Mouse (Mus musculus) layer of hippocampus, postnatal 36 days (tissue): ENCODE measurements around the gene Nr2f1. TPM values are rescaled to one million over a fixed set of nuclear protein-coding genes. Genes with fewer than 3 reads are reported as not detected.
"Not testable (repeated sequence)": the region's sequence is repeated elsewhere in the genome, so short reads cannot be mapped to it uniquely, and the experiment has no call there.

ENCODE experiments used
- DNase-seq, 2 experiments: peaks; one replicate each; pipeline ENCODE4 v3.0.0; 2022
- total RNA-seq, 2 experiments: library from RNA; stranded (reverse); gene quantifications; 2 replicates each; pipeline ENCODE4 v1.2.3; 2021

Nr2f1 gene
- 100 to 1,000 TPM in 1 of 2 experiments, 10 to 100 TPM in 1; 87.3 to 108 TPM for total RNA-seq

DNA sequence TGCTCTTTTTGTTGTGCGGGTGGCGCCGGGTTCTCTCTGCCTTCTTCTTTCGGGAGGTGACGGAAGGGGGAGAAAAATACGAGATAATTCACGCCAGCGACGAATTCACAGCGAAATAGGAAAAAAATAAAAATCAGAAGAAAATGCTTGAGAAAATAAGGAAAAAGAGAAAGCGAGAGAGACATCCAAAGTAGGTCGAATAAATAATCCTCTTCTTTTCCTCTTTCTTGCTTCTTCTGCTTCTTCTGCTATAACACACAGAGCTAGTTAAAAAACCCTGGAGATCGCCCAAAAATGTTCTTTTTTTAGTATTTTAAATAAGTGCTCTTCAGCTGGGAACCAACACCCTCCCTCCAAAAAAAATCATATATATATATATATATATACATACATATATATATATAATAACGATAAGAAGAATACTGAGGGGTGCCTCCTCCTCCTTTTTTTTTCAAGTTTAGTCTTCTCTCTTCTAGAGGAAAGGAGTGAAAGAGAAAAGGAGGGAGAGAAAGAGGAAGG is at the start of gene Nr2f1:
Nr2f1 (minus strand) TSS at position 116 of the 519 bp plus-strand sequence.
- DNase-seq, result no peak

DNA sequence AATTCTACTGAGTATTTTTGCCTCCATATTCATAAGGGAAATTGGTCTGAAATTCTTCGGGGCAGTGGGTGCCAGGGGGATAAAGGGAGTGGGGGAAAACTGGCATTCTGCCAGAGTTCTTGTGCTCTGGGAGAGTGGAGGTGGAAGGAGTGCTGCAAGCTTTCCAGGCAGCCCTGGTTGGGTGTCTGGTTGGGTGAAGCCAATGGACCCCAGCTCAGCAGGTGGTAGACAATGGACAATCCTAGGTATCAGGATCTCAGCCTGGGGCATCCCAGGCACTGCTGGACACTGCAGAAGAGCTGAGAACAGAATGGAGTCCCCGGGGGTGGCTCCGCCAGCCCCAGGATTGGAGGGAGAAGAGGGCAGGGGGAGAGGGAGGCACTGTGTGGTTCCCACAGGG is 22.1 kb upstream of the Nr2f1 start:
- DNase-seq, result no peak

DNA sequence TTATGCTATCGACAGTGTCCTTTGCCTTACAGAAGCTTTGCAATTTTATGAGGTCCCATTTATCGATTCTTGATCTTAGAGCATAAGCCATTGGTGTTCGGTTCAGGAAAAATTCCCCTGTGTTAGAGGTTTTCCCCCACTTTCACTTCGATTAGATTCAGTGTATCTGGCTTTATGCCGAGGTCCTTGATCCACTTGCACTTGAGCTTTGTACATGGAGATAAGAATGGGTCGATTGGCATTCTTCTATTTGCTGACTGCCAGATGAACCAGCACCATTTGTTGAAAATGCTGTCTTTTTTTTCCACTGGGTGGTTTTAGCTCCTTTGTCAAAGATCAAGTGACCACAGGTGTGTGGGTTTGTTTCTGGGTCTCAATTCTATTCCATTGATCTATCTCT is 20.7 kb upstream of the Nr2f1 start:
- DNase-seq, result not testable (repeated sequence)

DNA sequence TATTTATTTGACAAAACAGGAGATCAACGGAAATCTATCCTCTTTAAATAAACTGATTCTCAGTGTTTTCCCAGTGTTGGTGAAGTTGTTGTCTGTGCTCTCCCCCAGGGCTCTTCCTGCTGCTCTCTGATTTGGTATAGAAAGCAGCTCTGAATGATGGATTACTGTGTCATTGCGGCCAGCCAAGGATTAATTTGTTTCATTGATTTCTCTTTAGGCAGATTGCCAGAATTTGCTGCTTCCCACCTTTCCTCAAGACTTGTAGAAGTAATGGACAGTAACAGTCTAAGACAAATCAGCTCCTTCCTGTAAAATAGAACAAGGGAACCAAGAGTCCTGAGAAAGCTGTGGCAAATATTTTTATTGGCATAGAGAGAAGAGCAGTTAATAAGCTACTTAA is 15.7 kb upstream of the Nr2f1 start:
- no peak for DNase-seq

DNA sequence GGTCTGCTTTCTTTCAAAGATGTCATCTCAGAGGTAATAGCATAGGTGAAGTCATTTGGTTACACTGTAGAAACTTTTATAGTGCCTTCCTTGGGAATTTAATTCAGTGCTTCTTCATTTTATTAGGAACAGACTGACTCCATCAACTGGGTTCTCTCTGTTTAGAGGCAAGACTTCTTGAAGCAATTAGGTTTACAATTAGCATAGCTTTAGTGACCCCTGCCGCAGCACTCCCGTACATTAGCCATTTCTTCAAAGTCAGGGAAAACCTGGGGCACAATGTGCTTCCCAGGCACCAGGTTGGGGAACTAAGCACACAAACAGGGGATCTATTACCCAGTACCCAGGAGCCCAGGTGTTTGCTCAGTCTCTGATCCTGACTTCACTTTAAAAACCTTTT is 13.6 kb upstream of the Nr2f1 start:
- DNase-seq, result no peak

DNA sequence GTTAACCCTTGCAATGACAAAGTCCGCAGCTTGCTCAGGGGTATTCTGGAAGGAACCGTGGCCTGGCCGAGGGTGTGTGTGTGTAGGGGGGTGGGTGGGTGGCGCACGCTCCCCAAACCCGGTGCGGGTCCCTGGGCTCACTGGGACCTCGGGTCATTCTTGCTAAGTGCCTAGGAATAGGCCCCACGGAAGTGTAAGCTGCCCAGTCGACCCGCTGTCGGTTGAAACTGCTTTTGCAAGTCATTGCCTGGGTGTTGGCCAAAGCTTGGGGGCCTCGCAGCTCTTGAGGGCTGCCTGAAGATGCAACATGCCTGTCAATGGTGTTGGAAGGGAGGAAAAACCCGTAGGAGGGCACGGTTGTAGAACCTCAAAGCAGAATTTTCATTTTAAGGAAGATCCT is 12.6 kb upstream of the Nr2f1 start:
- no peak for DNase-seq

DNA sequence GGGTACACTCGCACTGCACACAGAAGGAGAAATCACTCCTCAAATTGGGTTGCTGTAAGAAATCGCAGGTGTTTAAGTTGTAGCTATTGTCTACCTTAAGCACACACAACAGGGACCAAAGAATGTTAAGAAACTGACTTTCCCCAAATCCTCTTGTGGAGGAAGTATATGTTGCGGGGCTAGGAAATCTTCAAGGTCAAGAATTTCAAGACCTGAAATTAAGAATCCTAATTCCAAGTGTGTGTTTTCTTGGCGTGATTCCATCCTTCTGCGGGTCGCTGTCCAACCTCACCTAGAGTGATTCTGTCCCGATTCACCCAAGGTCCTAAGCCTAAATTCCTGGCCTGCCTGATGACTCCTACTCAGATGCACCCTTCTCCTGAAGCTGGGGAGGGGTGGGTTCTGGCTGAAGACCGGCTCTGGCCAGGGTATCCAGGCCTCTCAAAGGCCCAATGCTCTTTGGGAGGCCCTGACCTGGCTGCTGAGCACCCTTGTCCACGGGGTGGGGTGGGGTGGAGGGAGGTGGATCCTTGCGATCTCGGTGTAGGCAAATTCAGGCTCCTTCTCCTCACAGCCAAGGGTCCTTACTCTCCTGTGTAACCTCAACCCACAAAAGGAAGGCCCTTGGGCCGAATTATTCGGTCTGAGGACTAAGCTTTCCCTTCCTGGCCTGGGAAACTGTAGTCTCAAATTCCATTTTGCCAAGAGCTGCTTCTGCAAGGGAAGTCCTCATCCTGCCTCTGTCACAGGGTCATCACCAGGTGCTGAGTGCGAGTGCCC is 11.9 kb upstream of the Nr2f1 start:
- no peak for DNase-seq

DNA sequence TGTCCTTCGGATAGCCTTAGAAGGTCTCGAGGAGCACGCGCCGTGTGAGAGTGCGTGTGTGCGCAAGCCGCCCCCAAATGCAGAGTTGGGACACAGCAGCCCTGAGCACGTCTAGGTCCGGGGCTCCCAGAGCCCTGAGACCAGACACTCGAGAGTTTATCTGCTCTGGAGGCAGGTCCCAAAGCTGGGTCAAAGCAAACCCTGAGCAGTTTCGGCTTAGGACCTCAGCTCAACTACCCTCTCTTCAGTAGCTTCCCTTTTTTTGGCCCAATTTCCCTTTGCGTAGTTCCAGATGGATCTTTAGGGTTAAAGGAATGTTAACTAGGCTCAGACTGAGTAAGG is 11.2 kb upstream of the Nr2f1 start:
- no peak for DNase-seq

DNA sequence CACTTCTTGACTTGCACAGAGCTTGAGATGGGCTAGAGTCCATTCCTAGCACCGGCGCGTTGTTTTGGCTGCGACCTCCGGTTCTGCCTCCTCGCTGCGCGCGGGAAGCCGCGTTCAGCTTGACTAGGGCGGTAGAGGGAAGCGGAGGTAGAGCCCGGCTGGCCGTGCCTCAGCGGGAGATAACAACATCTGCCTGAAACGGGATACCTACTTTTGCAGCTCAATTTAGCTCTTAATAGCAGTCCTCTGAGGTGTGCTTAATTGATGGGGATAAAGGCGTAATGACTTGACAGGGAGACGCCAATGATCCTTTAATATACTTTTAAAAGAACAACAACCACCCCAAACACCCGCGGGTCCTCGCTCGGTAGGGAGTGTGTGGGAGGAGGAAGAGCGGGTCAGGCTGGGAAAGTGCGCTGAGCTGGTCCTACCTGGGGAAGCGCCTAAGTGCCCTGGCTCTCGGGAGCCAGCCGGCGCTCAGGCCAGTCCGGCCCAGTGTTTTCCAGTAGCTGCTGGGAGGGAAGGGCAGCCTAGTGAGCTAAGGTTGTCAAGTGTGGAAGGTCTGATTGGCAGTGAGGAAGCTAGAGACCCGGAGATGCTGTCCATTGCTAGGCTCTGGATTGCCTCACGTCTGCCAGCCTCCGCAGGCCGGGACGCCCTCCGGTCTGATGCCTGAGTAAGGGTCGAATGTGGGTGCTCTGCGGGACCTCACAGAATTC is 10.6 kb upstream of the Nr2f1 start:
- DNase-seq, result peak in 1 of 2 experiments; percentile 65

DNA sequence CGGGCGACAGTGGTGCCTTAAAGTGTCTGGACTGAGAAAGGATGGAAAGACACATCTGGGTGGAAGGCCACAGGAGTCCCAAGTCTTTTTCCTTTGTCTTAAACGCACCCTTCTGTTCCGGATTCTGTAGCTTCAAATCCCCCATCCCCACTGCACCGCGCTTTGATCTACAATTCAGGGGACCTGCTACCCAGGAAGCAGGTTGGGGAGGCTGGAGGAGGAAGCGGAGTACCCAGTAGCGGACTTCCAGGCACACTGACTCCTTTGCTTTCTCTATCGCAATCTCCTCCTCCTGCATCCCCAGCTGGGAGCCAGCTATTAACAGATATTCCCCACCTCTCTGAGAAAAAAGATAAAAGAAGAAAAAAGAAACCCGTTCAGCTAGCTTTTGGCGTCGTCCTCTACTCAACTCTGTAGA is 10.1 kb upstream of the Nr2f1 start:
- peak in 1 of 2 experiments; percentile 57 for DNase-seq

DNA sequence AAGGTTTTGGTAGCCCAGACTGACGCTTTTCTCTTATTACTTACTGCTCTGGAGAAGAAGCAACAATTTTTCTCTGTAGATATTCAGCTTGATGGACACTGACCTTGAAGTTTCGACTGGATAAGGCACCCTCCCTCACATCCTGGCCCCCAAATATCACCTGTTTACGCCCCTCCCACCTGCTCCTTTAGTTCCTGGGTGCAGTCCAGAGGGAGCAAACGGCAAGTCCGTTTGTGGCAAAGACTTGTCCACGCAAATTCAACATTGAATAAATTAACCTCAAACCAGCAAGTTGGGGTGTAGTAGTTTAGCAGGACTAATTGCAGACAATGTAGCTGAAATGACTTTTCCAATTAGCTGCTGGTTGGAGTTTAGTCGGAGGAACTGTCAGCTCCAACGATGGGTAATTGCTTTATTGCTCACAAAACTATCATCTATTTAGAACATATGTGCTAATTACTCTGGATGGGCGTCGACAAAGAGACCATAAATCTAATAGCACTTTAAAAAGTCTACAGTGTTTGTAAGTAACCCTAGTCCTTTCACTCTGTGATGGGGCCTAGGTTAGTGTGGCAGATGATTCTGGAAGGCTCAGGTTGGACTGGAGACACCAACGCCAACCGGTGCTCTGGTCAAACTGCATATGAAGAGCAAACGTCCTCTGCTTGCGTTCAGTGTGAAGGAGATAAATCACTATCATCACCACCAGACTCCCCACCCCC is 9.3 kb upstream of the Nr2f1 start:
- DNase-seq, result peak in 1 of 2 experiments; percentile 10

DNA sequence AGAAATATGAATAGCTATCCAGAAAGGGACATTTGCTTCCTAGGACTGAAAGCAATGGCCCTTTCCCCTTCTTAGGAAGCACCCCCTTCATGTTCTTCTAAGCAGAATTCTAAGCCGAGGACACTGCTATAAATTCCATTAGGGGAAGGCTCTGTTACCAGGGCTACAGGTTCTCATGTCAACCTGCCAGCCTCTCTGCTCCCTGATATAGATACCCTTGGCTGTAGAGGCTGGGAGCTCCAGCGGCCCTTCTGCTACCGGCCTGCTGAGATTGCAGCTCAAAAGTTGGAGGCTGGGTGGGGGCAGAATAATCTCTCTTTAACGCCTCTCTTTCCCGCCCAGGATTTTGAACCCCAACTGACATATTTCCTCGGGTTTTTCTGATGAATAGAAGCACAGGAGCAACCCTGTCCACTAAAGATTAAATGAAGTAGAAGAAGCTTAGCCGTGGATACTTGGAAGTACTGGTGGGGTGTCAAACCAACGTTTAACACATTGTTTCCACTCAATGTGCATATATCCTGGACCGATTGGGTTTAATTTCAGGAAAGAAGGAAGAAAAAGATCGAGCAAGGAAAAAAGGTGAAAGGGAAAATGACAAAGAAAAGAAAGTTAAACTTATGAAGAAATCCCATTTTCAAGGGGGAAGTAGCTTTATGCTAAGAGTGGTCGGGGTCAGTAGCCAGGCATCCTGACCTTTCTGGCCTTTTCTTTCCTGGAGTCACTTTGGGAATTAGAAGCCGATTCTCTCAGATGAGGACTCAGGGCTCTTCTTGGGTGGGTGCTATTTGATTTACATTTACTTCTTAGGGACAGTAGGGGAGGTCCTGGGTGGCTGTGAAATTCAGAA is 8.5 kb upstream of the Nr2f1 start:
- DNase-seq, result peak in 1 of 2 experiments; percentile 38

DNA sequence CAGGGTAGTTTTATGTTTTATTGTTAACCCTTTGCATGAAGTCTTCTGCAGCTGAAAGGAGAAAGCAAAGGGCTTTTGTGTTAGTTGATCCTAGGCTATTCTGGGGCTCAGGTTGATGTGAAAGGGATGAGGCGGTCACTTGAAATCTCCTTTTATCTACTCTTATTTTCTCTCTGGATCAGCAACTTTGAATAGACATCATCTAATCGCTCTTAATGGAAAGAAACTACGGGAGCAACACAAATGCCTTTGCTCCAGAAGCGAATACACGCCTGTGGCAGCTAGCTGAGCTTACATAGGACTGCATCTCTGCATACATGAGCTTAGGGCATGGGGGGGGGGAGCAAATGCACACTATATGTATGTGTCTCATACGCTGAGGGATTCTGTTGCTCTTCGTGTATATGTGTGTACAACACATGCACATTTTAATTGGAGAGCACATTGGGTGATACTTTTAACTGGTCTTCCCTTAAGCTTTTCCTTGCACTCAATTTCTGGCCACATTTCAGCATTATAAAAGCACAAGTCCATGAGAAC is 7.4 kb upstream of the Nr2f1 start:
- no peak for DNase-seq

DNA sequence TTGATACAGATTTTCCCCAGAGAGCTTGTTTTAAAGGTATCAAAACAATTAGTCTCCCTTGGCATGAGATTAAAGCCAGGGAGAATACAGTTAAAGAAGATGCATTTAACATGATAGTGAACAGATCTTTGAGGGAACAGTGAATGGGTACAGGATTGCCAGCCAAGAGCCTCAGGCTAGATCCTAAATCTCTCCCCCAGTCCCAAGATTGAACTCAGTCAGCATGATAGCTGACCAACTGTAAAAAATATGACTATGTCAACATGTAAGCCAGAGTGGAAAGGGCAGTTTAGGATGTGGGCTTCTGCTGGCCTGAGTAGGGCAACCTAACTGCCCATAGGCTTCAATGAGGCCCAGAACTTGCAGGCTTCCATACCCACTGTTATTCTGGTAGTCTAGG is 5.9 kb upstream of the Nr2f1 start:
- DNase-seq, result no peak

DNA sequence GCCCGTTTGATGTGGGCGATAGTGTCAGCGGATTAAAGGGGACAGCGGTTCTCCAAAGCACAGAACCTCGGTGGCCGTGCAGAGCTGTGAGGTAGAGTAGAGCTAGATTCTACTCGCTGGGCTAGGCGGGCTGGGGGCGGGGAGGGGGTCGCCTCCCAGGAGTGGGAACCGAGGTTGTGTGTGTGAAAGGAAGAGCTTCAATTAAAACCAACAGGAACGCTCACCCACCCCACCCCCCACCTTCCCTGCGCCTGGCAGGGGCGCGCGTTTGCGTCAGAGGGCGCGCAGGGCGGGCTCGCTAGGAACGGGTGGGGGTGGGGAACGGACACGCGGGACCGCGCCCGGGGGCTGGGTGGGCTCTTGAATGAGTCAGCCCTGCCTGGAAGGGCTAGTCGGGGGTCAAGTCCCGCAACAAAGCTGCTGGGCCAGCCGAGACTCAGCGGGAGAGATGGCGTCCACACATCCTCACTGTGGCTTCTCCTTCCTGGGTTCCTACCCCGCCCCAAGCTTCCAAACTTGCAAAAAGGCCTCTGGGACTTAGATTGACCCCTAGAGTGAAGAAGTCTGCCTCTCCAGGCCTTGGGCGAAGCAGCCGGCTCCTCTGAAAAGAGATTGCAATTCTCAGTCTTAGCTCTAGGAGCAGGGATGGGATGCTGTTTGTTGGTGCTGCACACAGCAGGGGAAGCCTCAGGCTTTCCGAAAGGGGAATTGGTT is 3.9 kb upstream of the Nr2f1 start:
- DNase-seq, result peak; percentile 80

DNA sequence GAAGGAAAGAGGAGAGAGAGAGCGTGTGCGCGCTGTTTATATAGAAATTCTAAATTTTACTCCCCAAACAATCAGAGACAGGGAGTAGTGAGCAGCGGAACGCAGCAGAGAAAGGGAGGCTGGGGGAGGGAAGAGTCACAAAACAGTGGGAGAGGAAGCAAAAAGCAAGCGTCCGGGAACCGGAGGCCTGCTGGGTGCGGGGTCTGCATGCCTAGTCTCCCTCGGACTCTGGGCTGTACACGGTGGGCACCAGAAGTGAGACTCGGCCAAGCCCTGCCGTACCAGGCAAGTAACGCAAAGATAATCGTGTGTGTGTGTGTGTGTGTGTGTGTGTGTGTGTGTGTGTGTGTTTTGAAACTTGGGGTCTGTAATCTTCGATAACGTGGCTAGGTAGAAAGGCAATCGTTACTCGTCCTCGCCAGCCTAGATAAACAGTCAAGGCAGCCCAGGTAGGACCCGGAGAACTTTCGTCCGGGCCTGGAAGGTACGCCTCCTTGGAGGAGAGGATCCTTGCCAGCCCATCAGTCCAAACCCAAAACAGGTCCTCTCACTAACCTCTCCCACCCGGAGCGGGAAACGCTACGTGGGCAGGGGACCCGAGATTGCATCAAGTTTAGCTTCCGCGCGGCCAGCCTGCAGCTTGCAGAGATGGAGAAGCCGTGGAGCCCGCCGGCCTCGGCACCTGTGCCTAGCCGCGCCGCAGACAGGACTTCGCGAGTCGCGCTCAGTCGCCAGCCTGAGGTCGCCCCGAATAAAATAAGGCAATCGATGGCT is 3.2 kb upstream of the Nr2f1 start:
- peak in 1 of 2 experiments; percentile 63 for DNase-seq

DNA sequence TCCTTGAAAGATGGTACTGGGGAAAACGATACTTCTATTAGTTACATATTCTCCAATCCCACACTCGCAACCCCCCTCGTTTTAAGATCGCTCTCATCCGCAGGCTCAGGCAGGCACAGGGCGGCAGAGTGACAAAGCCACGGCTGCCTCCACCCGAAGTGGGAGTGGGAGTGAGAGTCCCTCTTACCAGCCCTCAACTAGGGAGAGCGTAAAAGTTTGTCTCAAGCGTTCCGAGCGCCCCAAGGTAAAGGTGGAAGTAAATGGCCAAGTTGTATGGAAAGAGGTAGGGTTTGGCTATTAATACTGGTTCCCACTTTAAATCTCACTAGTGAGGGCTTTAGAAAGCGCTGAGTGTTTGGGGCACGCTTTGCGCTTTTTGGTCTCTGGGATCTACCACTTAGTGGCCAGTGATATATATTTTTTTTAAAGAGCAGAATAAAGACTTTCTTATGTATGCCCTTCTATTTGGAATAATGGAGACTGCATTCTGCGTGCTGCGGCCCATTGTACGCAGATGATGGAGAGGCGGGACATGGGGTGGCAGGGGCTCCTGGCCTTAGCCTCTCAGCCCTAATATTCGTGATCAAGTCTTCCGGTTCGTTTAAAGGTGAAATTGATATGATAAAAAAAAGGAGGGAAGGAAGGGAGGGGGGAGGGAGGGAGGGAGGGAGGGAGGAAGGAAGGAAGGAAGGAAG is 2.5 kb upstream of the Nr2f1 start:
- no peak for DNase-seq

DNA sequence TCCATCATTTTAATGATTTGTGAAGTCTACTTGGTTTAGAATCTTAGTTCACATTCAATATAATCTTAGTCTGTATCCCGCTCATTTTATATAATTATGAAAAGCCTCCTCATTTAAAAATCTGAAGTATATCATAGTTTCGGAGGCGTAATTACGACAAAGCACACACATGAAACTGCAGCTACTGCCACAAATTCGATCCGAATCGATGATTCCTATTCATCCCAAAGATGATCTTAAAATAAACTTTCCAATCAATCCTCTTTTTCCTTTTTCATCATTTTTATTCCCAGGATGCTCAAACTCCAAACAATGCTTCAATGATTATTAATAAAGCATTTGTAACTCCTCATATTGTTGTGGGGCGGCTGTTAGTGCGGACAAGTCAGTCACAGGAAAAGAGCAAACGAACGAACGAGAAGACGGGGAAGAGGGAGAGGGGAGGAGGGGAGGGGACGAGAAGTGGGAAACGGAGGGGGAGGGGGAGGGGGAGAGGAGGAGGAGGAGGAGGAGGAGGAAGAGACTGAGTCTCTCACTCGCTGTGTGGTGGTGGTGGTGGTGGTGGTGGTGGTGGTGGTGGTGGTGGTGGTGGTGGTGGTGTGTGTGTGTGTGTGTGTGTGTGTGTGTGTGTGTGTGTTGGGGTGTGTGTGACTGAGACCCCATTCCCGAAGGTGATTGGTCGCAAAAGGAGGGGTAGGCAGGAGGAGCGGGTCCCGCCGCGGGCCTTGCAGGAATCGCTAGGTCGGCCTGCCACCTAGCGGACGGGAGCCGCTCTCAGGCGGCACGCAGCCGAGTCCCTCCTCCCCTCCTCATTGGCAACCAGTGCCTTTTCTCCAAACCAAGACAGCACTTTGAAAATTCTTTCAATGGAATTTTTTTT is 1.7 kb upstream of the Nr2f1 start:
- peak; percentile 92 to 93 for DNase-seq

DNA sequence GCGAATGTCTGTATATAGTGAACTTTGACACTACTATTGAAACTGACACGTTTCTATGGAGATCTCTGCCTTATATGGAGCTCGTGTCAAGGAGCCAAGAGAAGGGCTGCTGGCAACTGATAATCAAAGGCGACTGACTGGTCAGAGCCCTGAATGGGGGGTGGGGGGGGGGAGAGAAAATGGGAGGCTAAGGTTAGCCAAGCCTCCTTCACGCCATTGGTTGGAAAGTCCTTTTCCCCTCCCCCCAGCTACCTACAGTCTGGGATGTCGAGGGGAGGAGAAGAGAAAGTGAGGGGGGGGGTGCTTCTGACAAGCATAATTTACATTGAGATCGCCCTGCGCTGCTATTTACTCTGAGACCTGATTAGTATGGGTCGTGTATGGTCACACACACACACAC is 850 bp upstream of the Nr2f1 start:
- DNase-seq, result peak in 1 of 2 experiments; percentile 40
